Mouse (Mus musculus) lung, adult 2 months (tissue): ENCODE measurements around the gene Ppp1r9b. TPM values are rescaled to one million over a fixed set of nuclear protein-coding genes. Genes with fewer than 3 reads are reported as not detected.

Source experiments
- DNase-seq: peaks from one replicate; pipeline ENCODE4 v3.0.0; 2022
- H3K4me1 ChIP-seq: fragments of 200-500 bp; 2 replicates; pipeline ENCODE4 v1.6.1; 2011; ENCODE audit warnings: low read length; ENCODE audit not compliant: control insufficient read depth, insufficient read depth
- H3K4me3 ChIP-seq: fragments of 200-500 bp; replicated peaks from 2 replicates; pipeline ENCODE3; 2011; ENCODE audit warnings: low read depth, mild to moderate bottlenecking, control low read depth, low read length; ENCODE audit errors: extremely low read depth
- CTCF ChIP-seq: fragments of 200-500 bp; IDR thresholded peaks from 2 replicates; pipeline ENCODE4 v1.5.1; 2011; ENCODE audit warnings: mild to moderate bottlenecking, low read length, control low read depth; ENCODE audit not compliant: insufficient read depth
- POLR2A ChIP-seq: fragments of 200-500 bp; IDR thresholded peaks from 2 replicates; pipeline ENCODE4 v1.6.1; 2011; ENCODE audit warnings: low read depth, mild to moderate bottlenecking, control low read depth, low read length, borderline replicate concordance; ENCODE audit errors: extremely low read depth
- WGBS: fragments of 180-500 bp; shearing (Covaris S2); methylation state at CpG from one replicate; pipeline ENCODE4 v1.1.7; 2018; 5-methylcytosine and 5-hydroxymethylcytosine counted together
- polyA plus RNA-seq: library from polyadenylated mRNA; depleted of rRNA; stranded (reverse); fragments of >200 nt; gene quantifications from 2 replicates; pipeline ENCODE4 v1.2.3, GENCODE M21; 2012; rRNA removed

Ppp1r9b gene
- polyA plus RNA-seq = 58.7 and 67.7 TPM in 2 replicates

DNA sequence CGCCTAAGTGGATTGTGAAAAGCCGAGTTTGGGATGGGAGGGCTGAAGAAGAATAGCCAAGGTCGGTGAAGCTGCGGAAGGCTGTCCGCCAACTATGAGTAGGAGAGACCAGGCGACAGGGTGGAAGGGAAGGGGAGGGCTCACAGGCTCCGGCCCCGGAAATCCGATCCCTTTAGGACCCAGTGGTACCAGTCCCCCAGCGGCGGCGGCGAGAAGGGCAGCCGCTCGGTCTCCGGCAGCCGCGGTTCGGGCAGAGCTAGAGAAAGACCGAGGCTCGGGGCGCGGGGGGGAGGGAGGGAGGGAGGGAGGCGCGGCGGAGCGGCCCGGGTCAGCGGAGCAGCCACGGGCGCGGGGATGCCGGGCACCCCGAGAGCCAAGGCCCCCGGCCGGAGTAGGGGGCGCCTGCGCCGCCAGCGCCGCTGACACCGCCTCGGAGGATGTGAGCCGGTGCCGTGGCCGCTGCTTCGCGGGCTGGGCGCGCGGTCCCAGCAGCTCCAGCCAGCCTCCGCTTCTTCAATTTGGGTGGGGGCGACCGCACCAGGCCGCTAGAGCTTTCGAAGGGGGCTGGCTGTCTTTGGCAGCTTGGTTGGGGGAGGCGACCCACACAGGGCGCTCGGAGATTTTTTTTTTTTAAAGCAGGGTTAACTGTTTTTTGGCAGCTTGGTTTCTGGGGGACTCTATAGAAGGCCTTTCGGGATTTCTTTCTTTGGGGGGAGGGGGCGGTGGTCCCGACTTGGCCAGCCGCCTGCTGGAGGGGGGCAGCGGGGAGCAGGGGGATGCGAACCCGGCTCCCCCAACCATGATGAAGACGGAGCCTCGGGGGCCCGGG, at the start of gene Ppp1r9b:
Gene Ppp1r9b (plus strand): TSS at position 287 of the 829 bp plus-strand sequence.
- DNase-seq = peak; percentile 91
- peak; percentile 69; the same call in 1 of the 2 replicates for TF ChIP-seq POLR2A
- TF ChIP-seq CTCF = peak; percentile 43
- peak within 1 kb of the TSS; percentile 79 for H3K4me3 ChIP-seq
- H3K4me1 ChIP-seq = peaks cover 11% of the 10 kb centered on the region
- WGBS = under 1% methylated on average over 52 of the region's 69 CpGs

DNA sequence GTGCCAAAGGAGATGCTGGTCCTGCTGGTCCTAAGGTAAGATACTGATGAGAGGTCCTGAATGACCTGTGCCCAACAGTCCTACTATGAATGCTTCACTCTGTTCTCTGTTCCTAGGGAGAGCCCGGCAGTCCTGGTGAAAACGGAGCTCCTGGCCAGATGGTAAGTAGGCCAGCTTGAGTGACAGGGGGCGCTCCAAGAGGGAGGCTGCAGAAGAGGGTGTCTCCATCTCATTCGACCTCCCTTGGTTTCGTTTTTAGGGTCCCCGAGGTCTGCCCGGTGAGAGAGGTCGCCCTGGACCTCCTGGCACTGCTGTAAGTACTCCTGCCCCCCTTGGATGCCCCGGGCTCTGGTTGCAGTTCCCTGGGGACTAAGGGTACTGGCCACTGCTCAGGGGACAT, 49.7 kb upstream of the Ppp1r9b start:
- 52% methylated on average over 9 of the region's 9 CpGs for WGBS
- DNase-seq = no peak
- Histone ChIP-seq H3K4me1 (no peaks in the 10 kb centered on the region; the same call in 1 of the 2 replicates), H3K4me3 (no peak overlapping the region)
- TF ChIP-seq POLR2A (no peak), CTCF (no peak)

- no peak for DNase-seq
- 72% methylated on average over 8 of the region's 8 CpGs for WGBS
- Histone ChIP-seq H3K4me1 (no peaks in the 10 kb centered on the region; the same call in 1 of the 2 replicates), H3K4me3 (no peak overlapping the region)
- TF ChIP-seq CTCF (no peak), POLR2A (no peak)
Observed at GRCm38 (mm10) chr11:94941776-94942175, 49.1 kb upstream of the Ppp1r9b start.

DNA sequence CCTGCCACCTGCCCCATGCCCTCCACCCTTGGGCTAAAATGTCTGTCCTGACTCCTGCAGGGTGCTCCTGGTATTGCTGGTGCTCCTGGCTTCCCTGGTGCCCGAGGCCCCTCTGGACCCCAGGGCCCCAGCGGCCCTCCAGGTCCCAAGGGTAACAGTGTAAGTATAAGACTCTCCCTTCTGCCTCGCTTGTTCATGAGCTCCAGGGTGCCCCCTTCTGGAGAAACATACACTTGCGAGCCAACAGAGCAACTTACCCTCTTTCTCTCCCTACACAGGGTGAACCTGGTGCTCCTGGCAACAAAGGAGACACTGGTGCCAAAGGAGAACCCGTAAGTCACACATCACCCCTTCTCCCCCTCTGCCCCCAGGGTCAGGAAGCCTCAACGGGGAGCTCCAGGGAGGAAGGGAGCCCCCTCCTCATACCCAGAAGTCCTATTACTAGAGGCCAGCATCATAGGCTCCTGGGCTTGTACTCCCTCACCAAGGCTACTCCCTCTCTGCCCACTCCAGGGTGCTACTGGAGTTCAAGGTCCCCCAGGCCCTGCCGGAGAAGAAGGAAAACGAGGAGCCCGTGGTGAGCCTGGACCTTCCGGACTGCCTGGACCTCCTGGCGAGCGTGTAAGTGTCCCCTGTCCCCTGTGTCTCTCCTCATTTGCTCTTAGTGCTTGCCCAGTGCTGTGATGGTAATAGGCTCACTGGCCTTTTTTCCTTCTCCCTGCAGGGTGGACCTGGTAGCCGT, 48.4 kb upstream of the Ppp1r9b start:
- peak; percentile 58 for TF ChIP-seq CTCF
- TF ChIP-seq POLR2A = no peak
- DNase-seq = peak; percentile 46
- 40% methylated on average over 13 of the region's 13 CpGs for WGBS
- Histone ChIP-seq H3K4me3 (no peak overlapping the region), H3K4me1 (no peaks in the 10 kb centered on the region; the same call in 1 of the 2 replicates)

GRCm38 (mm10) chr11:94943054-94943453, 47.8 kb upstream of the Ppp1r9b start:
- WGBS = 75% methylated on average over 15 of the region's 15 CpGs
- no peak overlapping the region for H3K4me3 ChIP-seq
- TF ChIP-seq POLR2A = no peak
- no peak for TF ChIP-seq CTCF
- H3K4me1 ChIP-seq = no peaks in the 10 kb centered on the region
- no peak for DNase-seq

- TF ChIP-seq POLR2A = no peak
- TF ChIP-seq CTCF = no peak
- H3K4me1 ChIP-seq = no peaks in the 10 kb centered on the region
- no peak overlapping the region for H3K4me3 ChIP-seq
- WGBS = 31% methylated on average over 8 of the region's 8 CpGs
- no peak for DNase-seq
Observed at GRCm38 (mm10) chr11:94944295-94944694, 46.5 kb upstream of the Ppp1r9b start.

- H3K4me3 ChIP-seq = no peak overlapping the region
- no peak for TF ChIP-seq CTCF
- TF ChIP-seq POLR2A = no peak
- 71% methylated on average over 12 of the region's 12 CpGs for WGBS
- H3K4me1 ChIP-seq = no peaks in the 10 kb centered on the region
- no peak for DNase-seq
Observed at GRCm38 (mm10) chr11:94945236-94945635, 45.6 kb upstream of the Ppp1r9b start.

DNA sequence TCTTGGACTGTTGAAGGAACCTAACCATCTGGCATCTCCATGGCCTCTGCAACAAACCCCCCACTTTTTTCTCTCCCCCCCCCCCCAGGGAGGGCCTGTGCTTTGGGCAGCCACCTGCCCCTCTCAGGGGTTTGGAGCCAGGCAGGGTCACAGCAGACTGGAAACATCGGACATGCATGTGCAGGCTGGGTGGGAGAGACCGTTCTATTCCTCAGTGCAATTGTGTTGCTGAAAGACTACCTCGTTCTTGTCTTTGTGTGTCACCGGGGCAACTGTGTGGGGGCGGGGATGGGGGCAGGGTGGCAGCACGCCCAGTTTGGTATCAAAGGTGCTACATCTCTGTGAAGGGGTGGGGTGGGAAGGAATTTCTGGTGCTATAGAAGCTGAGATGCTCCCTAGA, 38.7 kb upstream of the Ppp1r9b start:
- 29% methylated on average over 6 of the region's 6 CpGs for WGBS
- TF ChIP-seq POLR2A = no peak
- no peak for TF ChIP-seq CTCF

DNA sequence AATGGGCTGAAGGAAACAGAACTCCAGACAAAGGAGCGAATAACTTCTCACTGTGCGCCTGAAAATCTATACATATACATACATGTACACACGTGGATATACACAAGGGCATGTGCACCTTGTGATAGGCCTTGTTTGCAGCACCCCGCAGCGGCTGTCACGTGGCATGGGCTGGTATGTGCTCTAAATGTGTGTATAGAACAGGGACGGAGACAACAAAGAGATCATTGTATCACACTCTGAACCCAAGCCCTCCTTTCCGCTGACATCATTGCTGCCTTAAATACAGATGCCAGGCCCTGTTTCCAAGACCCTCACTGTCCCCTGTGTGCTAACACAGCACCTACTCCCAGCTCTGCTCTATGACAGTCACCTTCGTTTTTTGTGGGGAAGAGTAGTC, 35.7 kb upstream of the Ppp1r9b start:
- peaks cover 8% of the 10 kb centered on the region; the same call in 1 of the 2 replicates for H3K4me1 ChIP-seq
- WGBS = 76% methylated on average over 9 of the region's 9 CpGs
- no peak for TF ChIP-seq POLR2A
- no peak for TF ChIP-seq CTCF
- no peak overlapping the region for H3K4me3 ChIP-seq
- DNase-seq = no peak

More for the DNA sequence above, 38.7 kb upstream of the Ppp1r9b start:
- H3K4me3 ChIP-seq = no peak overlapping the region
- no peaks in the 10 kb centered on the region for H3K4me1 ChIP-seq
- DNase-seq = no peak

DNA sequence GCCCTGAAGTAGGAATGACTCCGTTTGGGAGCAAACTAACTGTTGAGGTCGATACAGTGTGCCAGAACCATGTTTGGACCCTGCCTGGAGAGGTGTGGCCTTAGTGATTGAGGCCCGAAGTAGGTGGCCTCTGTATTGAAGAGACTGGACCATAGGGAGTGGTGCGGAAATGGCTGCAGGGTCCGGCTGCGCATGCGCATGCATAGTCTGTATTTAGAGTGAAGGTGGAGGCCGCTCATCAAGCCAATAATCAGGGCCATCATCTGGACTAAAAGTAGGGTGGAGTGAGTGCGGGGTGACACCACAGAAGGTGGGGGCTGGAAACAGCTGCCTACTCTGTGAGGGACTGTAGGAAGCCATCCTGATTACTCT, 33.2 kb upstream of the Ppp1r9b start:
- no peak for DNase-seq
- H3K4me1 ChIP-seq = peaks cover 8% of the 10 kb centered on the region; the same call in 1 of the 2 replicates
- no peak for TF ChIP-seq CTCF
- no peak for TF ChIP-seq POLR2A
- H3K4me3 ChIP-seq = no peak overlapping the region
- 56% methylated on average over 9 of the region's 9 CpGs for WGBS
